Mouse (Mus musculus) embryonic fibroblast, embryonic 13.5 days (primary cell): ENCODE measurements around the gene Mlc1.

Experiments
- CTCF ChIP-seq: IDR thresholded peaks from 2 replicates; pipeline ENCODE4 v1.5.1; 2011; ENCODE audit warnings: mild to moderate bottlenecking, control low read depth, low read length, moderate library complexity, borderline replicate concordance; ENCODE audit not compliant: insufficient read depth
- POLR2A ChIP-seq: IDR thresholded peaks from 2 replicates; pipeline ENCODE4 v1.6.1; 2011; ENCODE audit warnings: low read depth, mild to moderate bottlenecking, control low read depth, low read length, moderate library complexity

GRCm38 (mm10) chr15:88951246-88951645 is 27.6 kb downstream of the Mlc1 start:
- no peak for TF ChIP-seq CTCF
- TF ChIP-seq POLR2A = no peak
